In the genomic region with DNA sequence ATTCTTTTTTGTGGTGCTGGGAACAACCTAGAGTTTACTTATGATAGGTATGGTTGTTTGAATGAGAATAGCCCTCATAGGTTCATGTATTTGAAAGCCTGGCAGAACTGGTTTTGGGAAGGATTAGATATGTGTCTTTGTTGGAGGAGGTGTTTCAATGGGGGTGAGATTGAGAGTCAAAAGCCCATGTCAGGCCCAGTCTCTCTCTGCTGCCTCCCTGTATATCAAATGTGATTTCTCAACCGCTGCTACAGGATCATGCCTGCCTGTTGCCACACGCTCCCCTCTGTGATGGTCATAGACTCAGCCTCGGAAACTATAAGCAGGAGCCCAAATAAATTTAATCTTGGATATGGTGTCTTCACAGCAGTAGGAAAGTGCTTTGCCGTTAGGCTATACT, we compare ENCODE assay signal across 26 mouse cellular contexts.
"Had no signal": no experiment of that assay in that cellular context is flagged by ENCODE, and none has a peak within 500 bp of the region (broad histone marks: within the 10 kb centered on the region; RNA-seq: fewer than 3 reads in every experiment).

No protein-coding gene starts in this region.

- H3K4me2 ChIP-seq: heart, embryonic 11.5 days; heart, embryonic 13.5 days; heart, embryonic 15.5 days; hindbrain, embryonic 13.5 days; hindbrain, embryonic 15.5 days; kidney, embryonic 15.5 days; limb, embryonic 12.5 days; liver, embryonic 11.5 days had no signal

- H3K27ac ChIP-seq: gastrocnemius, adult 2 months; heart, embryonic 13.5 days; heart, embryonic 15.5 days; hindbrain, embryonic 13.5 days; hindbrain, embryonic 15.5 days; hindbrain, postnatal 0 days; kidney, embryonic 15.5 days; kidney, postnatal 0 days; layer of hippocampus, adult 2 months; left cerebral cortex, adult 2 months; limb, embryonic 10.5 days; limb, embryonic 12.5 days had no signal

- H3K9me3 ChIP-seq: heart, embryonic 13.5 days; heart, embryonic 15.5 days; hindbrain, embryonic 13.5 days; hindbrain, embryonic 15.5 days; kidney, embryonic 15.5 days; limb, embryonic 10.5 days; limb, embryonic 12.5 days had no signal

- DNase-seq: gastrocnemius, adult 2 months; gastrocnemius, postnatal 10 days; gastrocnemius, postnatal 25 days; heart, adult 18-20 months; heart, postnatal 14 days; heart, postnatal 36 days; kidney, adult 11 months; kidney, adult 2 months; kidney, adult 9 months; kidney, postnatal 25 days; kidney, postnatal 4 days; liver had no signal

- H3K36me3 ChIP-seq: heart, embryonic 15.5 days; hindbrain, embryonic 13.5 days; hindbrain, embryonic 15.5 days had no signal

- H3K9ac ChIP-seq: heart, embryonic 13.5 days; heart, embryonic 15.5 days; hindbrain, embryonic 13.5 days; hindbrain, embryonic 15.5 days; kidney, embryonic 15.5 days; limb, embryonic 12.5 days had no signal

- ATAC-seq: hindbrain, postnatal 0 days; intestine, embryonic 16.5 days had no signal

- H3K27me3 ChIP-seq: heart, embryonic 13.5 days; heart, embryonic 15.5 days; hindbrain, embryonic 13.5 days; hindbrain, embryonic 15.5 days; kidney, embryonic 15.5 days; limb, embryonic 12.5 days had no signal

- H3K4me3 ChIP-seq: gastrocnemius, adult 2 months; heart, embryonic 13.5 days; heart, embryonic 15.5 days; hindbrain, embryonic 13.5 days; hindbrain, embryonic 15.5 days; kidney, embryonic 15.5 days; layer of hippocampus, adult 2 months; left cerebral cortex, adult 2 months; limb, embryonic 10.5 days; limb, embryonic 12.5 days had no signal
